Mouse (Mus musculus) thymus, adult 2 months (tissue): ENCODE measurements around the gene Zmiz1. TPM values are rescaled to one million over a fixed set of nuclear protein-coding genes. Genes with fewer than 3 reads are reported as not detected.

Source experiments
- DNase-seq: peaks from one replicate; pipeline ENCODE4 v3.0.0; 2021
- H3K27ac ChIP-seq: fragments of 200-500 bp; 2 replicates; pipeline ENCODE4 v1.5.1; 2012; ENCODE audit warnings: low read length, control low read depth; ENCODE audit not compliant: control insufficient read depth, insufficient read depth
- H3K27me3 ChIP-seq: fragments of 200-500 bp; 2 replicates; pipeline ENCODE4 v1.6.1; 2012; ENCODE audit warnings: mild to moderate bottlenecking, low read length, moderate library complexity, mixed read lengths; ENCODE audit not compliant: control insufficient read depth, insufficient read depth
- H3K36me3 ChIP-seq: fragments of 200-500 bp; 2 replicates; pipeline ENCODE4 v1.6.1; 2012; ENCODE audit warnings: mild to moderate bottlenecking, low read length, moderate library complexity; ENCODE audit not compliant: control insufficient read depth, insufficient read depth
- H3K4me1 ChIP-seq: fragments of 200-500 bp; replicated peaks from 2 replicates; pipeline ENCODE4 v1.6.1; 2012; ENCODE audit warnings: low read length; ENCODE audit not compliant: control insufficient read depth, insufficient read depth
- H3K4me3 ChIP-seq: fragments of 200-500 bp; 2 replicates; pipeline ENCODE4 v1.5.1; 2012; ENCODE audit warnings: mild to moderate bottlenecking, low read length, control low read depth, moderate library complexity; ENCODE audit not compliant: control insufficient read depth, insufficient read depth
- CTCF ChIP-seq: fragments of 200-500 bp; IDR thresholded peaks from 2 replicates; pipeline ENCODE4 v1.5.1; 2012; ENCODE audit warnings: mild to moderate bottlenecking, control low read depth, low read length, moderate library complexity, borderline replicate concordance; ENCODE audit not compliant: control insufficient read depth, poor library complexity, insufficient read depth; ENCODE audit errors: extremely low read depth
- POLR2A ChIP-seq: fragments of 200-500 bp; IDR thresholded peaks from 2 replicates; pipeline ENCODE4 v1.6.1; 2012; ENCODE audit warnings: mild to moderate bottlenecking, low read length, control low read depth, moderate library complexity; ENCODE audit not compliant: control insufficient read depth, poor library complexity, insufficient read depth; ENCODE audit errors: extremely low read depth
- WGBS: fragments of 180-500 bp; shearing (Covaris S2); methylation state at CpG from one replicate; pipeline ENCODE4 v1.1.7; 2018; 5-methylcytosine and 5-hydroxymethylcytosine counted together
- polyA plus RNA-seq: library from polyadenylated mRNA; depleted of rRNA; stranded (reverse); fragments of >200 nt; gene quantifications from 2 replicates; pipeline ENCODE4 v1.2.3, GENCODE M21; 2012

Gene Zmiz1
- polyA plus RNA-seq, 1 experiment = 58.9 TPM

- H3K4me3 ChIP-seq = no peak overlapping the region
- 0 out of 2 replicates have a peak, but pooled peaks cover 3% of the 10 kb centered on the region for H3K4me1 ChIP-seq
- H3K27me3 ChIP-seq = no peaks in the 10 kb centered on the region
- H3K27ac ChIP-seq = no peak overlapping the region
- 89% methylated on average over 14 of the region's 14 CpGs for WGBS
- TF ChIP-seq CTCF = no peak
- no peak for TF ChIP-seq POLR2A
- peaks cover 7% of the 10 kb centered on the region; the same call in 1 of the 2 replicates for H3K36me3 ChIP-seq
- DNase-seq = no peak
Observed at GRCm38 (mm10) chr14:25633539-25634300, 174.7 kb downstream of the Zmiz1 start.

- TF ChIP-seq CTCF (no peak), POLR2A (no peak)
- Histone ChIP-seq H3K27ac (no peak overlapping the region), H3K4me3 (no peak overlapping the region), H3K36me3 (peaks cover 7% of the 10 kb centered on the region; the same call in 1 of the 2 replicates), H3K4me1 (0 out of 2 replicates have a peak, but pooled peaks cover 3% of the 10 kb centered on the region), H3K27me3 (no peaks in the 10 kb centered on the region)
- DNase-seq = no peak
- WGBS = 50% methylated on average over 9 of the region's 9 CpGs
Observed at GRCm38 (mm10) chr14:25634328-25634727, 175.3 kb downstream of the Zmiz1 start.

- no peak overlapping the region for H3K27ac ChIP-seq
- peaks cover 8% of the 10 kb centered on the region for H3K4me1 ChIP-seq
- peaks cover 7% of the 10 kb centered on the region; the same call in 1 of the 2 replicates for H3K36me3 ChIP-seq
- no peaks in the 10 kb centered on the region for H3K27me3 ChIP-seq
- no peak overlapping the region for H3K4me3 ChIP-seq
- no peak for DNase-seq
- no peak for TF ChIP-seq POLR2A
- TF ChIP-seq CTCF = no peak
- 94% methylated on average over 12 of the region's 12 CpGs for WGBS
Observed at GRCm38 (mm10) chr14:25635746-25636145, 176.8 kb downstream of the Zmiz1 start.

GRCm38 (mm10) chr14:25636297-25636696, 177.3 kb downstream of the Zmiz1 start:
- peaks cover 7% of the 10 kb centered on the region; the same call in 1 of the 2 replicates for H3K36me3 ChIP-seq
- no peak overlapping the region for H3K4me3 ChIP-seq
- no peak for TF ChIP-seq POLR2A
- H3K27ac ChIP-seq = no peak overlapping the region
- DNase-seq = no peak
- peaks cover 10% of the 10 kb centered on the region for H3K4me1 ChIP-seq
- WGBS = 91% methylated on average over 7 of the region's 7 CpGs
- H3K27me3 ChIP-seq = no peaks in the 10 kb centered on the region

- no peak for DNase-seq
- Histone ChIP-seq H3K4me1 (peaks cover 10% of the 10 kb centered on the region), H3K27me3 (no peaks in the 10 kb centered on the region), H3K36me3 (peaks cover 13% of the 10 kb centered on the region; the same call in 1 of the 2 replicates), H3K4me3 (no peak overlapping the region), H3K27ac (no peak overlapping the region)
- TF ChIP-seq CTCF (no peak), POLR2A (no peak)
- 86% methylated on average over 11 of the region's 11 CpGs for WGBS
Observed at GRCm38 (mm10) chr14:25639120-25639758, 180.3 kb downstream of the Zmiz1 start.

GRCm38 (mm10) chr14:25639979-25640378, 181.0 kb downstream of the Zmiz1 start:
- Histone ChIP-seq H3K27ac (no peak overlapping the region), H3K4me1 (peaks cover 10% of the 10 kb centered on the region), H3K36me3 (peaks cover 13% of the 10 kb centered on the region; the same call in 1 of the 2 replicates), H3K27me3 (no peaks in the 10 kb centered on the region), H3K4me3 (no peak overlapping the region)
- WGBS = 80% methylated on average over 3 of the region's 3 CpGs
- no peak for DNase-seq
- TF ChIP-seq POLR2A (no peak), CTCF (no peak)
